Mouse (Mus musculus) thymus, adult 2 months (tissue): ENCODE results near the gene Capn2. TPM values are rescaled to one million over a fixed set of nuclear protein-coding genes. Genes with fewer than 3 reads are reported as not detected.

Experiments
- DNase-seq: peaks from one replicate; pipeline ENCODE4 v3.0.0; 2021
- H3K27ac ChIP-seq: fragments of 200-500 bp; 2 replicates; pipeline ENCODE4 v1.5.1; 2012; ENCODE audit warnings: low read length, control low read depth; ENCODE audit not compliant: control insufficient read depth, insufficient read depth
- H3K27me3 ChIP-seq: fragments of 200-500 bp; 2 replicates; pipeline ENCODE4 v1.6.1; 2012; ENCODE audit warnings: mild to moderate bottlenecking, low read length, moderate library complexity, mixed read lengths; ENCODE audit not compliant: control insufficient read depth, insufficient read depth
- H3K36me3 ChIP-seq: fragments of 200-500 bp; 2 replicates; pipeline ENCODE4 v1.6.1; 2012; ENCODE audit warnings: mild to moderate bottlenecking, low read length, moderate library complexity; ENCODE audit not compliant: control insufficient read depth, insufficient read depth
- H3K4me1 ChIP-seq: fragments of 200-500 bp; replicated peaks from 2 replicates; pipeline ENCODE4 v1.6.1; 2012; ENCODE audit warnings: low read length; ENCODE audit not compliant: control insufficient read depth, insufficient read depth
- H3K4me3 ChIP-seq: fragments of 200-500 bp; 2 replicates; pipeline ENCODE4 v1.5.1; 2012; ENCODE audit warnings: mild to moderate bottlenecking, low read length, control low read depth, moderate library complexity; ENCODE audit not compliant: control insufficient read depth, insufficient read depth
- CTCF ChIP-seq: fragments of 200-500 bp; IDR thresholded peaks from 2 replicates; pipeline ENCODE4 v1.5.1; 2012; ENCODE audit warnings: mild to moderate bottlenecking, control low read depth, low read length, moderate library complexity, borderline replicate concordance; ENCODE audit not compliant: control insufficient read depth, poor library complexity, insufficient read depth; ENCODE audit errors: extremely low read depth
- POLR2A ChIP-seq: fragments of 200-500 bp; IDR thresholded peaks from 2 replicates; pipeline ENCODE4 v1.6.1; 2012; ENCODE audit warnings: mild to moderate bottlenecking, low read length, control low read depth, moderate library complexity; ENCODE audit not compliant: control insufficient read depth, poor library complexity, insufficient read depth; ENCODE audit errors: extremely low read depth
- WGBS: fragments of 180-500 bp; shearing (Covaris S2); methylation state at CpG from one replicate; pipeline ENCODE4 v1.1.7; 2018; 5-methylcytosine and 5-hydroxymethylcytosine counted together
- polyA plus RNA-seq: library from polyadenylated mRNA; depleted of rRNA; stranded (reverse); fragments of >200 nt; gene quantifications from 2 replicates; pipeline ENCODE4 v1.2.3, GENCODE M21; 2012

Capn2 gene
- polyA plus RNA-seq, 1 experiment: 19.4 TPM

DNA sequence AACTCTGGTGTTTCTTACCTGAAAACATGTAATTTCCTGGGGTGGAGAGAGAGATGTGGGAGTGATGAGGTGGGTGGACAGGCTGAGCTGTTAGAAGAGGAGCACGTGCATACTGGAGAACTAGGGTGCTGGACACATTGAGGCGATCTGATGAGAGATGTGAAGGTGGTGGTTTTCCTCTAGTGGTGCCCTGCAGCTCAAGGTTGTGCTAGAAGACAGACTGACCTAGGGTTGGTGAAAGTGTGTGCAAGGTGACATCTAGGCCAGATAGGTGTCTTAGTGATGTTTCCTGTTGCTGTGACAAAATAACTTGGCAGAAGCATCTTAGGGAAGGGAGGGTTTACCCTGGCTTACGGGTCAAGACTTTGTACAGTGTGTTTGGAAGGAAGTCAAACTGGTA is 85.3 kb downstream of the Capn2 start:
- no peak for DNase-seq
- no peak for TF ChIP-seq CTCF
- TF ChIP-seq POLR2A: no peak
- 93% methylated on average over 3 of the region's 3 CpGs for WGBS
- H3K36me3 ChIP-seq: peaks cover 44% of the 10 kb centered on the region
- H3K27me3 ChIP-seq: no peaks in the 10 kb centered on the region
- no peak overlapping the region for H3K27ac ChIP-seq
- no peaks in the 10 kb centered on the region for H3K4me1 ChIP-seq
- no peak overlapping the region for H3K4me3 ChIP-seq

DNA sequence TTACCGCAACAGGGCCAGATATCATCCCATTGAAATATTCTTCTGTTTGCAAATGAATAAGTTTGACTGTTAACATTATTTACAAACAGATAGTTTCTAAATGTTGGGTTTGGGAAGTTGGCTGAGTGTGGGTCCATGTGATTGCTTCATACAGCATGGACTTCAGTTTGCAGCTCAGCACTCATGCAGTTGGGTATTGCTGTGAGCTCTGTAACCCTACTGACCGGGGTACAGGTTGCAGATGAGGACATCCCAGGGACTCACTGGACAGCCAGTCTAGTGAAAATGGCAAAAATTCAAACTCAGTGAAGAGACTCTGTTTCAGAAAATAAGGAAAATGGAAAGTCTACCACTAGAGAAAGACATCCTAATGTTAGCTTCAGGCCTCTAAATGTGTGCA is 86.7 kb downstream of the Capn2 start:
- Histone ChIP-seq H3K27me3 (no peaks in the 10 kb centered on the region), H3K27ac (no peak overlapping the region), H3K36me3 (peaks cover 37% of the 10 kb centered on the region), H3K4me1 (no peaks in the 10 kb centered on the region), H3K4me3 (no peak overlapping the region)
- no peak for DNase-seq
- TF ChIP-seq CTCF: no peak
- no peak for TF ChIP-seq POLR2A
- 100% methylated on average over 2 of the region's 2 CpGs for WGBS

DNA sequence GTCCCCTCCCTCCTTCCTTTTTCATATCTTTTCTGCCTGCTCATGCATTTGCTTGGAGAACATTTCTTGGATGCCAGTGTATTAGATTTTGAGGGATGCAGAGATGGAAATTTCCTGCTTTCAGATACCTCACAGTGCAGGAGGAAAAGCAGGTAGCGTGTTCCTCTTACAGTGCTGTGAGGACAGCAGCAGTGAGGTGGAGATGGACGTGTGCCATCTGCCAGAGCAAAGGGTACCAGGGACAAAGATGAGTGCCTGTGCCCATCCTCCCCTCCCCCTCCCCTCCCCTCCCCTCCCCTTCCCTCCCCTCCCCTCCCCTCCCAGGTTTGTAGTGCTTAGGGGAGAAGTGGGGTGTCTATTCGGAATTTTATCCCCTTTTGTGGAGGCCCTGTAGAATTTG is 87.6 kb downstream of the Capn2 start:
- Histone ChIP-seq H3K4me3 (no peak overlapping the region), H3K36me3 (peaks cover 37% of the 10 kb centered on the region), H3K27me3 (no peaks in the 10 kb centered on the region), H3K27ac (no peak overlapping the region), H3K4me1 (no peaks in the 10 kb centered on the region)
- DNase-seq: no peak
- no peak for TF ChIP-seq CTCF
- TF ChIP-seq POLR2A: no peak
- 94% methylated on average over 3 of the region's 3 CpGs for WGBS

DNA sequence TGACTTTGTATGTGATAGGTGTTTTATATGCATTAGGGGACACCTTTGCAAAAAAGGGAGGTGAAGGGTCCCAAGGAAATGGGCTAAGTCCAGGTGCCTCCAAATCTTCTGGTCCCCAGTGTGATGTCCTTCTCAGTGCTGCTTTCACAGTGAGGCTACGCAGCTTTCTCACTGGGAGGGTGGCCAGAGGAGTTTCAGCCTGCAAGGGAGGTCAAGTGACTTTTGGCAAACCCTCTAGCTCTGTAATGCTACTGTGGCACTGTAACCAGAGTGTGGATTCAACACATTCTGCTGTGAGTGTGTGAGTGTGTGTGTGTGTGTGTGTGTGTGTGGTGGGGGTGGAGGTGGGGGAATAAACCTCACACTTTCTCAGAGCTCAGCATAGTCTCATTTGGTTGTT is 90.0 kb downstream of the Capn2 start:
- Histone ChIP-seq H3K27me3 (no peaks in the 10 kb centered on the region), H3K4me1 (no peaks in the 10 kb centered on the region), H3K27ac (no peak overlapping the region), H3K36me3 (peaks cover 29% of the 10 kb centered on the region), H3K4me3 (no peak overlapping the region)
- WGBS: 96% methylated on average over 1 of the region's 1 CpGs
- TF ChIP-seq CTCF (no peak), POLR2A (no peak)
- DNase-seq: no peak

- TF ChIP-seq CTCF (no peak), POLR2A (no peak)
- peaks cover 19% of the 10 kb centered on the region for H3K36me3 ChIP-seq
- 92% methylated on average over 2 of the region's 2 CpGs for WGBS
- H3K4me3 ChIP-seq: no peak overlapping the region
- no peaks in the 10 kb centered on the region for H3K27me3 ChIP-seq
- H3K4me1 ChIP-seq: no peaks in the 10 kb centered on the region
- DNase-seq: no peak
- H3K27ac ChIP-seq: no peak overlapping the region
Observed at GRCm38 (mm10) chr1:182426444-182426843, 91.0 kb downstream of the Capn2 start.

DNA sequence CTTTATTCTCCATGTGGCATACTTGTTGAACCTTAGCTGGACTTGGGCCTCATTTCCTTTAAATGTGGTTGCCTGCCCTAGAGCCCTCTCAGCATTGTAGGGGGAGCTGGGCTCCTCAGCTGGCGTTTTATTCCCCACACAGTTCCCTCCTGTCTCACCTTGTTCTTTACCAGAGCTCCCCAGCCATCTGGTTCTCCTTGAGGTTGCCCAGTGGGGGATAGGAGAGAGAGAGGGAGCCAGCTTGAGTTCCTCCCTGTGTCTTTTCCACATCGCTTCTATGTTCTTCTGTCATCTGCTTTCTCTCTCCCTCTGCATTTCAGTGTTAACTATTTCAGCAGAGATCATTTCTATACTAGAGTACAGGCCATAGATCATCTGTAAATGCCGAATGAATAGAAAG is 92.2 kb downstream of the Capn2 start:
- 0 out of 2 replicates have a peak, but pooled peaks cover 6% of the 10 kb centered on the region for H3K4me1 ChIP-seq
- H3K36me3 ChIP-seq: peaks cover 12% of the 10 kb centered on the region; the same call in 1 of the 2 replicates
- H3K27ac ChIP-seq: no peak overlapping the region
- H3K4me3 ChIP-seq: no peak overlapping the region
- TF ChIP-seq POLR2A: no peak
- no peak for TF ChIP-seq CTCF
- no peak for DNase-seq
- no peaks in the 10 kb centered on the region for H3K27me3 ChIP-seq
- 86% methylated on average over 3 of the region's 3 CpGs for WGBS

DNA sequence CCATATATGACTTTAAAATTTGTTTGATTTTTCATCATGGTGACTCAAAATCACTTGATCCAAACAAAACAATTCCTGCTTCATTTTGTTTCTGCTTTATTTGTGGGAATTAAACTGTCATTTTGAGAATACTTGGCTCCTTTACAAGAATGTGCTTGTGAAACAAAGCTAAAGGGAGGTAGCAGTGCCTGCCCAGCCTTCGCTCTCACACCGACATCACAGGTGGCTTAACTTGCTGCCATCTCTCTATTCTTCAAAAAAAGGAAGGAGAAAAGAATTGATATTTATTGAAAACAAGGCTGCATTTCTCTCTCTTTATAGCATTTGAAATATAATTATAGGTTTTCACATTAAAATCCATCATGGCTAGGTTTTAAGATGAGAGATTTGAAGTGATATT is 93.1 kb downstream of the Capn2 start:
- WGBS: 90% methylated on average over 2 of the region's 2 CpGs
- no peak for DNase-seq
- H3K4me1 ChIP-seq: 0 out of 2 replicates have a peak, but pooled peaks cover 6% of the 10 kb centered on the region

More for the DNA sequence above, 93.1 kb downstream of the Capn2 start:
- TF ChIP-seq POLR2A (no peak), CTCF (no peak)
- Histone ChIP-seq H3K27me3 (no peaks in the 10 kb centered on the region), H3K27ac (no peak overlapping the region), H3K36me3 (peaks cover 4% of the 10 kb centered on the region; the same call in 1 of the 2 replicates), H3K4me3 (no peak overlapping the region)
